Mouse (Mus musculus) cortical plate, adult 2 months (tissue): Measurements from ENCODE around the gene Lpcat4. TPM values are rescaled to one million over a fixed set of nuclear protein-coding genes. Genes with fewer than 3 reads are reported as not detected.
A peak's percentile ranks its signal among the peaks of the same experiment; 100 is the strongest.

ENCODE experiments used
- H3K27ac ChIP-seq: fragments of 200-500 bp; 2 replicates; pipeline ENCODE4 v1.5.1; 2012; ENCODE audit warnings: low read length, control low read depth, inconsistent platforms; ENCODE audit not compliant: insufficient read depth
- H3K4me1 ChIP-seq: fragments of 200-500 bp; 2 replicates; pipeline ENCODE4 v1.6.1; 2011; ENCODE audit warnings: low read length; ENCODE audit not compliant: control insufficient read depth, insufficient read depth
- H3K4me3 ChIP-seq: fragments of 200-500 bp; 2 replicates; pipeline ENCODE4 v1.5.1; 2011; ENCODE audit warnings: mild to moderate bottlenecking, low read length, control low read depth; ENCODE audit not compliant: insufficient read depth
- CTCF ChIP-seq: fragments of 200-500 bp; IDR thresholded peaks from 2 replicates; pipeline ENCODE4 v1.5.1; 2011; ENCODE audit warnings: mild to moderate bottlenecking, control low read depth, low read length; ENCODE audit not compliant: insufficient read depth; ENCODE audit errors: extremely low read depth
- POLR2A ChIP-seq: fragments of 200-500 bp; IDR thresholded peaks from 2 replicates; pipeline ENCODE4 v1.6.1; 2011; ENCODE audit warnings: mild to moderate bottlenecking, low read length, control low read depth; ENCODE audit not compliant: insufficient read depth; ENCODE audit errors: extremely low read depth
- polyA plus RNA-seq: library from polyadenylated mRNA; depleted of rRNA; stranded (reverse); fragments of >200 nt; gene quantifications from 2 replicates; pipeline ENCODE4 v1.2.3, GENCODE M21; 2012; rRNA removed

The Lpcat4 gene
- polyA plus RNA-seq, result 332 and 337 TPM in 2 replicates

DNA sequence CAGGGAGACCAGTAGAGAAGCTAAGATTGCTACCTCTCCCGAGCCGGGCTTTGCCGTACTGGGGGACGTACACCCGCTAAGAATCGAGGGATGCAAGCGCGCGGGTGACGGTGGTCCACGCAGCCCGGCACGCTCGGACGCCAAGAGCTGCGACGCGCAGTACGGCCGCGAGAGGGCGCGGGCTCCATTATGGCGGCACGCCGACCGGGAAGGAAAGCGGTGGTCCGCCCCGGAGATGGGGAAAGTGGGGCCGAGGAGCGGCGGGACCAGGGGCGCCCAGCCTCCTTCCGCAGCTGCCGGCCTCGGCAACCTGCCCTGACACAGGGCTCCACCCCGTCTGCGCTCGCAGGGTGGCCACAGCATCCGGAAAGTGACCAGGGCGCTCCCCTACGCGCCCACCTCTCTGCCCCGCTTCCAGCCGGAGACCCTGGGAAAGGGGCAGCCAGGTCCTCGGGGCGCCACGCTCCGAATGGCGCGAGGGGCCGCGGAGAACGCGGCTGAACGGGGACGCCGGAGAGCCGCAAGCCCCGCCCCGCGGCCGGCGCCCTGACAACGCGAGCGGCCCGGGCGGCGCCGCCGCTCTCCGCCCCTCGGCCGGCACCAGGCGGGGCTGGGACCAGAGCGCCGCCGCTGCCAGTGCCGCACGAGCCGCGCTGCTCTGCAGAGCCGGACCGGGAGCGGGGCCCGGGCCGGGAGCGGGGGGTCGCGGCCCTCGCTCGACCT is at the start of gene Lpcat4:
Gene Lpcat4 (plus strand): TSS at position 257 of the 723 bp plus-strand sequence.
- TF ChIP-seq CTCF (peak; percentile 61), POLR2A (peak; percentile 87)
- peak within 1 kb of the TSS; percentile 99 for H3K27ac ChIP-seq
- H3K4me1 ChIP-seq, result no peaks in the 10 kb centered on the region; the same call in 1 of the 2 replicates
- peak within 1 kb of the TSS; percentile 88 for H3K4me3 ChIP-seq

- H3K27ac ChIP-seq, result no peak overlapping the region
- TF ChIP-seq POLR2A (no peak), CTCF (peak; percentile 92)
Measured at GRCm38 (mm10) chr2:112196859-112197258, 42.4 kb upstream of the Lpcat4 start.

DNA sequence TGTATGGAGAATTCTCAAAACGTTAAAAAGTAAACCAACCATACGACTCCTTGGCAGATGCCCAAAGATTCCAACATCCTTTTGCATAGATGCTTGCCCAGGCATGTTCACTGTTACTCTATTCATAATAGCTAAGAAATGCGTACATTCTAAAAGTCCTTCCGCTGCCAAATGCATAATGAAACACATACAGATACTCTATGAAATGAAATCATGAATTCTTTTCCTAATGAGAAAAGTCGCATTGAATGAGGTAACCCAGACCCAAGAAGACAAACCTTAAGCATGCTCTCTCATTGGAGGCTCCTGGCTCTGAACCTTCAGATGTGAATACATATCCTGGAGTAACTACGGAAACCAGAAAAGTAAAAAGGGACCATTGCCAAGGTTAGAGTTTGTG is 36.2 kb upstream of the Lpcat4 start:
- H3K27ac ChIP-seq, result no peak overlapping the region
- no peaks in the 10 kb centered on the region for H3K4me1 ChIP-seq
- H3K4me3 ChIP-seq, result no peak overlapping the region
- TF ChIP-seq CTCF, result no peak
- TF ChIP-seq POLR2A, result no peak

More at GRCm38 (mm10) chr2:112196859-112197258, 42.4 kb upstream of the Lpcat4 start:
- H3K4me3 ChIP-seq, result no peak overlapping the region
- no peaks in the 10 kb centered on the region for H3K4me1 ChIP-seq

DNA sequence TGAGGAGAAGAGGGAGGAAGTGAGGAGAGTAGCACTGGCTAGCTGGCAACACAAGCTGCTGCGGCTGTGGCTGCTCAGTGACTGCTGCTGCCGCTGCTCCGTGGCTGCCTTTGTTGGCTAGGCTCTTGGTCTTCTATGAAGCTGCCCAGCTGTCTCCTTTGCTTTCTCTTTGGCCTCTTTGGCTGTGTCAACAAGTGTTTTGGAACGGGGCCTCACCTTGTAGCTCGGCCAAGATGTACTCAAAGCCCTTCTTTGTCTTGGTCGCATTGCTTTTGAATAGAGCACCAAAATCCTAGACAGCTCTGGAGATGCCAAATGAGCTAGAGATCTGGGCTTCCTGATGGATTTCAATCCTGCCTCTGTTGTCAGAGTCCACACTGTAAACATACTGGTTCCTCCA is 29.1 kb upstream of the Lpcat4 start:
- Histone ChIP-seq H3K4me1 (no peaks in the 10 kb centered on the region), H3K27ac (no peak overlapping the region), H3K4me3 (no peak overlapping the region)
- no peak for TF ChIP-seq POLR2A
- TF ChIP-seq CTCF, result no peak

DNA sequence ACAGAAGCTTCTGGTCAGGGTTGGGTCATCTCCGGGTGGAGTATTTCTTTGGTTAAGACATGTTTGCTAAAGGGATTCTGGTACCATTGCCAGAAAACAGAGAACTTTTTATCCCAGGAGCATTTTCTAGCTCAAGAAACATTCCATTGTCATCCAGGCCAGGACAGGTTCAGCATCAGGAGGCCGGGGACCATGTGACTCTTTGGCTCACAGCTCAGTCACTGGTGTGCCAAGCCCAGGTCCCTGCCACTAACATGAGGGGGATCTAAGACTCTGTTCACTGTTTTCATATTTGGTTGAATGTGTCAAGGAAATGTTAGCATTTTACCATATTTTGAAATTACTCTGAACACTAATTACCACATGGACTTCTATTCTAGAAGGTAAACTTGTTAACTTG is 28.6 kb upstream of the Lpcat4 start:
- Histone ChIP-seq H3K27ac (no peak overlapping the region), H3K4me3 (no peak overlapping the region), H3K4me1 (no peaks in the 10 kb centered on the region)
- TF ChIP-seq POLR2A (no peak), CTCF (no peak)

DNA sequence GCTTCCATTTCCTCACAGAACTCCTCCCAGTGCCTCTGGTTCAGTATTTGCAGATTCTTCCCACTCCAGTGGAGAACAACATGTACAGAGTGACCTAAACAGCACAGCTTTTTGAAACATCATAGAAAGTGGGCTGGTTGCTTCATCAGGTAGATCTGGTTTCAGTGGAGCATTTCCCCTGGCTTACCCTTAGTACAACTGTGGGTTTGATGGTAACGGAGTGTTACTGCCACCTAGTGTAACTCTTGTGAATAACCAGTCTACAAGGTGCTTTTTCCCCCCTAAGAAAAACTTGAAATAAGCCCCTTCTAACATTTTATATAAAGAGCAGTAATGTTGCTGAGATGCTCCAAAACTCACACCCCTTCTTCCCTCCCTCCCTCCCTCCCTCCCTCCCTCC is 23.3 kb upstream of the Lpcat4 start:
- Histone ChIP-seq H3K27ac (no peak overlapping the region), H3K4me3 (no peak overlapping the region), H3K4me1 (no peaks in the 10 kb centered on the region)
- TF ChIP-seq CTCF, result peak; percentile 54; the same call in 1 of the 2 replicates
- TF ChIP-seq POLR2A, result no peak

DNA sequence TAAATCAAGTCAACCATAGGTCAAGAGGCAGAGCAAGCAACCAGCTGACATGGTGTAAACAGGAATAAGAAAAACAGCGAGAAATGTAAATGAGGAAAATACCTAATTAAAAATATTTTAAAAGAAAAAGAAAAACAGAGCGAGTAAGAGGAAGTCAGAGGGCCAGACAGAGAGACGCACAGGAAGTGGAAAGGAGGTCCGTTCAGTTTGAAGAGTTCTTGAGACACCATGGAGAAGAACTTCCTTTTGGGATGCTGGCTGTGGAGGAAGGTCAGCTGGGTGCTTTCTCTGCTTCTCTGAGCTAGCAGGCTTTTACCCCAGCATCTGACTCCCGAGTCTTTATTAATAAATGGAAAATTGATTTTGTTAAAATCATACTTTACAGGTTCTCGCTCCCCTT is 21.7 kb upstream of the Lpcat4 start:
- H3K4me3 ChIP-seq, result no peak overlapping the region
- no peak overlapping the region for H3K27ac ChIP-seq
- no peak for TF ChIP-seq POLR2A
- TF ChIP-seq CTCF, result no peak
- no peaks in the 10 kb centered on the region for H3K4me1 ChIP-seq

DNA sequence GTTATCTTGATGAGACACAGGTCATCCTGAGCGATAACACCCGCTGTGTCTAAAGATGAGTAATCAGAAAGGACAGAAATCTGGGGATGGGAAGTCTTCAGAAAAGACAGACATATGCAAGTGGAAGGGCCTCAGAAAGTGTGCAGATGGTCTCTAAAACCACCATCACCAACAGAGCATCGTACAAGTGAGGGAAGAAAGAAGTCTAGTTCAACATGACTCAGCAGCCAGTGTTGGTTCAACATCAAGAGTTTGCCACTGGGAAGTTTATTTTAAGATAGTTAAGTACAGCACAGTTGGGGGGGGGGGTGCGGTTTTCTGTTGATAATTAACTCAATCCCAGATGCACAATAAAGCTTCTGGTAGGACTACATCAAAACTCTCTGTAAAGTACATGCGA is 18.4 kb upstream of the Lpcat4 start:
- Histone ChIP-seq H3K4me1 (peaks cover 1% of the 10 kb centered on the region; the same call in 1 of the 2 replicates), H3K4me3 (no peak overlapping the region), H3K27ac (no peak overlapping the region)
- TF ChIP-seq POLR2A (no peak), CTCF (no peak)

- Histone ChIP-seq H3K27ac (no peak overlapping the region), H3K4me3 (no peak overlapping the region), H3K4me1 (peaks cover 1% of the 10 kb centered on the region; the same call in 1 of the 2 replicates)
- no peak for TF ChIP-seq POLR2A
- no peak for TF ChIP-seq CTCF
Measured at GRCm38 (mm10) chr2:112222607-112223006, 16.7 kb upstream of the Lpcat4 start.

DNA sequence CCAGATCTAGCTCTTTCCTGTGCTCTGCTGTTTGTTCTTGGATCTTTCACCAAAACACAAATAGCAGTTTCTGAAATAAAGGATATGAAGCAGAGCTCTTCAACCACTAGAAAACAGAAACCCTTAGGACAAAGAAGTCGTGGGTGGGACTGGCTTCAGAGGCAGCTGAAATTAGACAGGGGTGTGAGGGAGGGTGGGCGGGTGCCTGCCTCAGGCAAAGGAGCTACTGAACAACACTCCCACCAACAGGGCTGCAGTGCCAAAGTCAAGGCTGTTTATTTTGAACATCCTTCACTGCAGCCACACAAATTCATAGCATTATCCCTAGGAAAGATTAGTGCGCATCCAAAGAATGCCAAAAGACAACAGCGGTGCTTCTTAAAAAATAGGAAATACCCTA is 14.9 kb upstream of the Lpcat4 start:
- Histone ChIP-seq H3K4me1 (peaks cover 1% of the 10 kb centered on the region; the same call in 1 of the 2 replicates), H3K27ac (peak overlapping the region; percentile 84; the same call in 1 of the 2 replicates), H3K4me3 (no peak overlapping the region)
- TF ChIP-seq CTCF, result no peak
- TF ChIP-seq POLR2A, result no peak
